Mouse (Mus musculus) ZHBTc4 (cell line): Measurements from ENCODE around the gene Sugp2.
A peak's percentile ranks its signal among the peaks of the same experiment; 100 is the strongest.
"Not testable (repeated sequence)": the region's sequence is repeated elsewhere in the genome, so short reads cannot be mapped to it uniquely, and the experiment has no call there.

Experiments
- DNase-seq: peaks from one replicate; pipeline ENCODE4 v3.0.0-alpha.2; 2011; ENCODE audit warnings: low read depth, low spot score

Sugp2 gene

DNA sequence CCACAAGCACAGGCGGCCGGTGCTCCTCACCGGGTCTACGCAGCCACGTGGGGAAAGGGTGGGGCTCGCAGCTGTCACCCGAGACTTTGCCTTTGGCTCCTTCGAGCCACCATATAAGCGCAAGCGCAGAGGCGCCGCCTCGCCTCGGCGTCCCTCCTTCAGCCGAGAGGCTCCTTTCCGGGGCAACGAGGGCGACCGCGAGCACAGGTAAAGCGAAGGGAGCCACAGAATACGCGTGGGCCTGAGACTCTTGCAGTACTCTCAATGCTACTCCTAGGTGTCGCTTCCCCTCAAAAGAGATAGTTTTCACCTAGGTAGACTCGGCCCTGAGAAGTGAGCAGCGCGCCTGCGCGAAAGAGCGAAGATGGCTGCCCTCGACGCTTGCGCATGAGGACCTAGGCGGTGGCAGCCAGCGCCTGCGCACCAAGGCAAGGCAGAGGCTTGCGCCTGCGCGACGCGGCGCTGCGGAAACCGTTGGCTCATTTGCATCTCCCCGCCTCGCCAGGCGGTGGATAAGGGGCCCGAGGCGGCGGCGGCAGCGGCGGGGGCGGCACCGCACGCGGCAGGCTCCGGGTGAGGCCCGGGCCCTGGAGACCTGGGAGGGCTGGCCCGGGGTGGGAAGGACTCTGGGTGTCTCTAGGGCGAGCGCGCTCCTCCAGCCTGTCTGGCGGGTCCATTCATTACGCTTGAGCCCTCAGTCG lies at the start of gene Sugp2, which contains the start of gene Armc6:
Gene Sugp2, plus strand, starts transcription at position 147 of the 701 bp plus-strand sequence.
Gene Armc6, minus strand, starts transcription at position 387 of the 701 bp plus-strand sequence.
- DNase-seq = peak; percentile 99

DNA sequence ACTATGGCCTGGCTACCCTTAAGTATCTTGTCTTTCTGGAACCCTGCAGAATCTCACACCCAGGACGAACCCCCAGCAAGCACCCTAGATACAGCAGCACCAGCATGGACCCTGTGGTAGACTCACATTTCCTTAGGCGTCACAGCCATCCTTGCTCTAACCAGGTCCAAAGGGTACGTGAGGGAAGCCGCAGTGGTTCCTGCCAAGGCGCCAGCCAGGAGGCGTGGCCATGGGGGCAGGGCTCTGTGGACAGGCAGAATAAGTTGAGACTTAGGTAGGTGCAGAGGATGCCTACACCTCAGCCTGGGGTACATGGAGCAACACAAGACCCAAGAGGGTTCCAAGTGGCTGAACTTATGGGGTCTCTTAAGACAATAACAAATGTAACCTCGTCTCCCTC lies 45.3 kb upstream of the Sugp2 start:
- DNase-seq = no peak

DNA sequence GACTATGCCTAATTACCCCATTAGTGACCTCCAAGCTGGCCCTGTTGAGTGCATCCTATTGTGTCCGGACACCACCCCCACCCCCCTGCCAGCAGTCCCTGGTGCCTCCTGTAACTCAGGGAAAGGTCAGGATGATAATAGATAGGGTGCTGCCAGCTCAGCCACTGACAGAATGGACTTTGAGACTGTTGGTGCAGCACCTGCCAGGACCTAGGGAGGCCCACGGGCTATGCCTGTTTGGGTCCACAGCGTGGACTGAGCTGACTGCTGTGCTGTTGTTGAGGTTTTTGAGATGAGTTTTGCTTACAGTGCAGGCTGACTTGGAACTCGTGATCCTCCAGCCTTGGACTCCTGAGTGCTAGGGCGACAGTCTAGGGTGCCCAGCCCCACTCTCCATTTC lies 40.8 kb upstream of the Sugp2 start:
- DNase-seq = no peak

DNA sequence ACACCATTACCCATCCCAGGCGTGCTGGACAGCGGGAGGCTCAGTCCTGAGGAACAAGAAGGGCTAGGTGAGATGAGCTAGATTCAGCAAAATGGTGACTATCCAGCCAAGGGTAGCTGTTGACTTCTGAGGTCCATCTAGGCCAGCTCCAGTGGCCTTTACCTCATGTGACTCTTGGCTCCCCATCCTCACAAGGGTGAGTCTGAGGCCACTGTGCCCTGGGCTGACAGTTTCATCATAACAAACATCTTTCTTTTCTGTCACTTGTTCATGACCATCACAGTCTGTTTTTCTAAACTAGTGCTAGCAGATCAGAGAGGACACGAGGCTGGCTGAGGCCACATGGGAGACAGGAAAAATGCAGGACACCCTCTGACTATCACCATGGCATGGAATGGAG lies 39.8 kb upstream of the Sugp2 start:
- no peak for DNase-seq

DNA sequence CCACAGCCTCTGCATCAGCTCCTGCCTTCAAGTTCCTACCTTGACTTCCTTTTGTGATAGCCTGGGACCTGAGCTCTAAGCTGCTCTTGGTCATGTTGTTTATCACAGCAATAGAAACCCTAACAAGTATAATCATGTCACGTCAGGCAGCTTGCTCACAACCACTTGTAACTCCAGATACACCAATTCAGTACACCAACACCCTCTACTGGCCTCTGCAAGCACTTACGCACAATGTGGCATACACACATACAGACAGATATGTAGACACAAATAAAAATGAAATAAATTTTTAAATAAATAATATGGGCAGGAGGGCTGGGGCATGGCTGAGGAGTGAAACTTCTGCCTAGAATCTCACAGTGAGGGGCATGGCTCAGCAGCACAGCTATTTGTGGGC lies 38.3 kb upstream of the Sugp2 start:
- DNase-seq = peak; percentile 35

DNA sequence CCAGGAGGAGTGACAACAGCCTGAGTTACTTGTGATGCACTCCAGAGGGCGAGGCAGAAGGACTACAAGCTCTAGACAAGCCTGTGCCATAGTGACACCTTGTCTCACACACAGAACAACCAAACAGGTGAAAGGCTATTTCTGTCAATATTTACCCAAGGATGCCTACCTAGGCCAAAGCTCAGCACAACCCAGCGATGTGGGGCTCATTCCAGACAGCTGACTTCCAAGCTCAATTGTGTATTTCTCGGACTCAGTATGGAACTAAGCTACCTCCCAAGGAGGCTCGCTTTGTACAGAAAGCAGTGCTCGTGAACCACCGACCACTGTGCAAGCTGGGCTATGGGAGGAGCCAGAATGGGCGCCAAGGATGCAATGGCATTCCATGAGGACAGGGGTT lies 36.4 kb upstream of the Sugp2 start:
- DNase-seq = no peak

DNA sequence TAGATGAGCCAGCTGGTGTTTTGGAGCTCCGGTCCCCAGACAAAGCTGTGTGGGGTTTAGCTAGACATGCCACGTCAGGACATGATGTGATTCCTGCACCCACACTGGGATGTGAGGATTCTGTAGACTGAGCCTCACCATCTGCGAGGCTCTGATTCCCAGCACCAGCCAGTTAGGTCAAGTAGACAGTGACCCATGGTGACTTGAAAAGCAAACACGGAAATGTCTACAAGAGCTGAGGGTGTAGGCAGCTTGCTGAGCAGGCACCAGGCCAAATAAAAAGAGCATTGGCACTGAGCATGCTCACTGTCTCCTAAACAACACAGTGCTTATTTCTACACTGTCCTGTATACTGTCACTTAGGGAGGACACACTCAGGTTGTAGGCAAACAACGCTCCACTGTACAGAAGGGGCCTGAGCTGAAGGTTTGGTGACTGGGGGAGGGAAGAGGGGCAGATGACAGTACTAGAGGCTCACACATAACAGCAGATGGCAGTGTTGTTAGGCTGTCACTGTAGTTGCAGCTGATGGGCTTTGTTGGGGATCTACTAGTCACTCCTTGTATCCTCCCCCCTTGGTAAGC lies 33.8 kb upstream of the Sugp2 start:
- DNase-seq = no peak

DNA sequence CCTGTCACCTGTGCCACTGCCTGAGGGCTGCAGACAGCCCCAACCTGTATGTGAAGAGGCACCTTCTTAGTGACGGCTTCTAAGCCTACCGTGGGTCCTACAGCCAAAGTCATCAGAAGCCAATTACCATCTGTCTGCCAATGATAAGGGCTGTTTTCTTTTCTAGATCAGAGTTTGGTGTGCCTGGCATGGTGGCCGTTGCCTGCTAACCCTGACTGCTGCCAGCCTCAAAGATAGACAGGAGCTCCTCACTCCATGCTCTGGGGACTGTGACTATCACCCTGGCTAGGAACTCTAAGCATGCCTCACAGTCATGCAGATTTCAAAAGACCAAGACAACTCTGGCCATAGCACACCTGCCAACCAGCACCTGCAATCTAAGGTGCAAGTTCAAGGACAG lies 32.6 kb upstream of the Sugp2 start:
- no peak for DNase-seq

DNA sequence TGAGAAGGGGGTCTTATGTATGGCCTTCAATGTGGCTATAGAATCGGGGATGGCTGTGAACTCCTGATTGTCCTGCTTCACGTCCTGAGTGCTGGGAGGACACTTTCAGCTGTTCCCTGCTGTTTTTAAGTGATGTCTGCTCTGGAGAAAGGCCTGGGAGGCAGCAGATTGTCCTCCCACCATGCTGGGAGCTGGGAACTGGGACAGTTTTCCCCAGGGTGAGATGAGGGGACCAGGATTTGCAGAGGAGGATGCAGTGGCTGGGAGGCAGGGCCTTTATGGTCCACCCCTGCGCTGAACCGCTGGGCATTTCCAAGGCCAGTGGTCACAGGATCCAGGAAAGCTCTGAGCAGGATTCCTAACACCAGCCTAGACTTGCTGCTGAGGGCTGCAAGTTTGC lies 31.0 kb upstream of the Sugp2 start:
- DNase-seq = no peak

DNA sequence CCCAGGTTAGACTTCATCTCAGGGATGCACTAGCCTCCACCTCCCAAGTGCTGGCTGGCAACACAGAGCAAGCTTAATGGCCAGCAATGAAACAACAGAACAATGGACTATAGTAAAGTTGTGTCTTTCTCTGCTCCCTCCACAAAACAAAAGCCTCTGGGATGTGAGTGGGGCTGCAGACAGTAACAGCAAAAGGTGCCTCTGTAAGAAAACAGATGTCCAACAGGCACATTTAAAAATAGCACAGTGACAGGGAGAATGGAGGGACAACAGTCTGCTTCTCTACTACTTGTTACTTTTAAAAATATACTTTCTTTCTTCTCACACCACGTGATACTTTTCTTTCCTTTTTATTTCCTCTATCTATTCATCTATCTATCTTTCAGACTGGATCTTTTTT lies 29.3 kb upstream of the Sugp2 start:
- DNase-seq = no peak

DNA sequence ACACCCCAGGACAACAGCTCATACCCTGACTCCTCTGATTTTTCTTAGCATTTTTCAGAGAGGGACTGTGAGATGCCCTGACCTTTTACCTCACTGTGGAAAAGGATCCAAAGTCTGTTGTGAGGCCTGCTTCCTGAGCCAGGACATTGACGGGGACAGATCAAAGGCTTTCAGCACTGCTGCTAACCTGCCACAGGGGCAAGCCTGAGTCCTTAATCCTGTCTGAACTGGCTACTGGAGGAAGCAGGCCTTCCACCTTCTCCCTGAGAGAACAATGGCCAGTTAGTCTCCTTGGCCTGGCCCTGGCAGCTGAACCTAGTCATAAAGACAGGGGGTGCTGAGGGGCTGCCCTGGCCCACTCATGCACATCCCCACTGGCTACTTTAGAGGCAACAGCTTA lies 25.9 kb upstream of the Sugp2 start:
- DNase-seq = peak; percentile 73

DNA sequence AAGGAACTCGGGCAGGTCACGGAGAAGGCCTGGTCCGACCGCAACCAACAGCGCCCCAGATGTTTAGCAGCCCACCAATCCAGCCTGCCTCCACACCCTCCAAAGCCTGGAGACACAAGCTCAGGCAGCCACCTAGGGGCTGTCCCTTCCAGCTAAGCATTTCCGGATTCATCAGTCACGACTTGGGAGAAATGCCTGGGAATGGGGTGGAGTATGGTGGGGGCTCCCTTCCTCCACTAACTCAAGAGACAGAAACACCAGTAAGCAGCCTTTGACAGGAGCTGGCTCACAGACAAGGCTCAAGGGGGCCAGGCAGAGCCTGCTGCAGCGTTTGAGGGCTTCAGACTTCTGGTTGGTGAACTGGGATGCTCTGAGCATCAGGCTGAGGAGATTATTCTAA lies 23.5 kb upstream of the Sugp2 start:
- peak; percentile 59 for DNase-seq

DNA sequence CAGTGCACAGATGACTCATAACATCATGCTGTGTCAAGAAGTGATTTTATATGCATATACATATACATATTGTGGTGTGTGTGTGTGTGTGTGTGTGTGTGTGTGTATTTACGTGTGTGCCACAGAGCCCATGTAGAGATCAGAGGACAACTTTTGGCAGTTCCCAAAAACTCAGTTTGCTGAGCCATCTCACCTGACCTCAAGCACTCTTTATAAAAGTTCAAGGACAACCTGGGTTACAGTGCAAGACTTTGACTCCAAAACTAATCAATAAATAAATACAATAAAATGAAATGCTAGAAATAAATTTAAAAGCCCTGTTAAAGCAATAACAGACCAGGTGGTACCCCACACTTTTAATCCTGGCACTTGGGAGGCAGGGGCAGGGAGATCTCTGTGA lies 22.8 kb upstream of the Sugp2 start:
- no peak for DNase-seq

DNA sequence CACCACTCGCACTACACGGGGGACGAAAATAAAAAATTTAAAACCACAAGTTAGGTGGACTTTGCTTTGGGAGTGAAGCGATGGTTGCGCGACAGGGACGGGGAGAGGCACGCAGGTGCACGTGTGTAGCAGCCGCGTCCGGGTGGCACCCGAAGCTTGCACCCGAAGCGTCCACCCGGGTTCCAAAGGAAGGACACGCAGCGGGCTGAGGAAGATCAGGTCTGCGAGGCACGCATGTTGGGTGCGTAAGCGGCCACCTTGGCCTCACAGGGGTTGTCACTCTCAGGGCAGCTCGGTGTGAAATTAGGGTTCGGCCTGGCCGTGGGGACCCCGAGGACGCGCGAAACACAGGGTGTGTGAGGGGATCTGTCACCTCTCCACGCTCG lies 22.3 kb upstream of the Sugp2 start:
- no peak for DNase-seq

DNA sequence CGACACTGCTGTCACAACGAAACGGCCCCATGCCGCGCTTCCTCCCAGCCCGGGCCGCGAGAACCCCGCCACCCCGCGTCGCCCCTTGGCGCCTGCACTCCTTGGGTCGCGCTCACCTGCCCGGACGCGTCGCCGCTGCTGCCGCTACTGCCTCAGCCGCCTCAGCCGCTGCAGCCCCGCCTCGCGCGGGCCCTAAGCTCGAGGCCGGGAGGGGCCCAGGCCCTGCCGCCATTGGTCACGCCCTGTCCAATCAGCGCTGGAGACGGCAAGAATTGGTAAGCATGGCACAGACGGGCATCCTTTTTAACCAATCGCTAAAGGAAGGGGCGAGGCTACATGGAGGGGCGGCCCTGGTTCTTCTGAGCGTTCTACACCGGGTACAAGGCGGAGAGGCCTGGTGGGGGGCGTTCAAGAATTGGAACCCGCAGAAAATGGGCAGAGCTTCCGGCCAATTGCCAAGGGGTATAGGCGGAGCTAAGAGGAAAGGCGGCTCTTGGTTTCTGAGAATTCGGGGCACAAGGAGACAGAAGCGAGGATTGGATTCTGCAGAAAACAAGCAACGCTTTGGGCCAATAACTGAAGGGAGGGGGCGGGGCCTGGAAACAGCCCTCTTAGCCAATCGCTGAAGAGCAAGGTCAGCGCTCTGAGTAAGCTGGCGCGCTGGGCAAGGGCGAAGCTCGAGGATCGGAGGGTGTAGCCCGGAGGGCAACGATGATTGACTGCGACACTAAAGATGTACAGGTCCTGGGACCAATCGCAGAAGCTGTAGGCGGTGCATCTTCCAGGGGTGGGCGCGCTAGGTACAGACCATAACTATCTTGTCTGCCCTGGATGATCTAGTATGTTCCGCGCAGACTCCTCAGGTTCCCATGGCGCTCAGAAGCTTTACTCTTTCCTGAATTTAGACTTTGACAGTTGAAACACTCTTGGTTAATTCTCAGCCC lies 21.6 kb upstream of the Sugp2 start, which contains the start of gene Slc25a42:
Gene Slc25a42, minus strand, starts transcription at position 194 of the 944 bp plus-strand sequence.
- DNase-seq = peak; percentile 100

DNA sequence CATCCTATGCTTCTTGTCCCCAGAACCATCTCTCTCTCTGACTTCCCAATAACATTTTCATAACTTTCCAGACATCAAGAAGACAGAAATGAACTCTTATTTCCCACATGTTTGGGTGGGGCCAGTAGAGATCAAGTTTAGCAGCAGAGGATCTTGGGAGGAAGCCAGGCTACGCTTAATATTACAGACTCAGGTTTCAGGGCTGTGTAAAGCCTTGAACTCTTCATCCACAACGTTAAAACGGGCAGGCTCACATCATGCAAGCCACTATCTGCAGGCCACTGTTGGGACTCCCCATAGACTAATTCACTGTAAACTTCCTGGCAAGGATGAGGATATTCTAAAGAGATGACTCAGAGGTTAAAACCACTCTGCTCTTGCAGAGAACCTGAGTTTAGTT lies 19.6 kb upstream of the Sugp2 start:
- DNase-seq = no peak

DNA sequence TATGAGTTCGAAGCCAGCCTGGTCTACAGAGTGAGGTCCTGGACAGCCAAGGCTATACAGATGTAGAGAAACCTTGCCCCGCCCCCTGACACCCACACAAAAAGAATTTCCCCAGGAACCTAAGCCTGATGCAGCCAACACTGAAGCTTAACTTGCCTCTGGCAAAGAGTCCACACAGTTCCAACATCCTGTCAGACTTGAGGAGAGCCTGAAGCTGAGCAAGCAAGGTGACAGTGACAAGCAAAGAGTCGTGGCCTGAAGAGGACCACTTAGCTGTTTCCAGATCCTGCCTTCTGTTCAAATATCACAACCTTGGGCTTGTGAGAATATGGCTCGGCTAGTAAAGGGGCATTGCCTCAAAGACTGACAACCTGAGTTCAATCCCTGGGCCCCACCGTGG lies 18.9 kb upstream of the Sugp2 start:
- DNase-seq = no peak

DNA sequence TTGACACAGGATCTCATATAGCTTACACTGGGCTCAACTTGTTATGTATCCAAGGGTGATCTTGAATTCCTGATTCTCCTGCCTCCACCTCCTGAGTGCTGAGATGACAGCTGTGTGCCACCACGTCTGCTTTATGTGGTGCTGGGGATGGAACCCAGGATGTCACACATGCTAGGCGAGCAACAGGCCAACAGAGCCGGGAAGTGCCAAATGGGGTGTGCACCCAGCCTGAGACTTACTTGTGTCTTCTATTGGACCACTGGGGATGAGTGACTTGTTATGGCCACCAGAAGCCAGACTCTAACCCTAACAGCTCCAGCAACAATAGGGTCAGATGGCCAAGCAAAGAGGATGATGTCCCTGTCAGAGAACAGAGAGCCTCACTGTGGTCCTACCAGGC lies 17.9 kb upstream of the Sugp2 start:
- DNase-seq = not testable (repeated sequence)

DNA sequence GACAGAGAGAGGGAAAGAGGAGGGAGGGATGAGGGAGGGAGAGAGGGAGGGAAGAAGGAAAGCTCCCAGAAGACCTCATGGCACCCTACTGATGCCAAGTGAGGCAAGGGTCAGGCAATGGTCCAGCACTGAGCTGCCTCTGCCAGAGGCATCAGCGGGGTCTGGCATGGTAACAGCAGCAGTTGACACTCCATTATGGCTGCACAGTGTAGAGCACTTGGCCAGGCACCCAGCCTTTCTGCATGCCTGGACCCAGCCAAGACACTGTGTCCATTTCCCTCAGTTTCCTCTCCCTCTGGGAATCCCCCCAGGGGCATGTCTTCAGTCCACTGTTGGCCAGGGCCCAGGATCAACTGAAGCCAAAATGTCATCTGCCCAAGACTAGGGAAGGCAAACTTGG lies 17.5 kb upstream of the Sugp2 start:
- no peak for DNase-seq

DNA sequence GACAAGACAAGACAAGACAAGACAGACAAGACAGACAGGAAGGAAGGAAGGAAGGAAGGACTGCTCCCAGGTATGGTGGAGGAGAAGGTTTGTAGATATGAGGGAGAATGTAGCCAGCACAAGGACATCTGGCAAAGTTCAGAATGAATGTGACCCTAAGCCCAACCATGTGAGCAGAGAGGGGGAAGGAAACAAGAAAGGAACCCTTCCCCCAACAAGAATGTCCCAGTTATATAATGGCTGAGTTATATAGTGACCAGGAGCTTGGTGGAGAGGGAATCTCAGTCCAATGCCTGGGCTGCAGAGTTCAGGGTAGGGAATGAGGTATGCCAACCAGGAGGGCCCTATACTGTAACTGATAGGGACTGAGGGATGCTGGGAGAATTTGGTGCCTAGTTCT lies 16.6 kb upstream of the Sugp2 start:
- no peak for DNase-seq

DNA sequence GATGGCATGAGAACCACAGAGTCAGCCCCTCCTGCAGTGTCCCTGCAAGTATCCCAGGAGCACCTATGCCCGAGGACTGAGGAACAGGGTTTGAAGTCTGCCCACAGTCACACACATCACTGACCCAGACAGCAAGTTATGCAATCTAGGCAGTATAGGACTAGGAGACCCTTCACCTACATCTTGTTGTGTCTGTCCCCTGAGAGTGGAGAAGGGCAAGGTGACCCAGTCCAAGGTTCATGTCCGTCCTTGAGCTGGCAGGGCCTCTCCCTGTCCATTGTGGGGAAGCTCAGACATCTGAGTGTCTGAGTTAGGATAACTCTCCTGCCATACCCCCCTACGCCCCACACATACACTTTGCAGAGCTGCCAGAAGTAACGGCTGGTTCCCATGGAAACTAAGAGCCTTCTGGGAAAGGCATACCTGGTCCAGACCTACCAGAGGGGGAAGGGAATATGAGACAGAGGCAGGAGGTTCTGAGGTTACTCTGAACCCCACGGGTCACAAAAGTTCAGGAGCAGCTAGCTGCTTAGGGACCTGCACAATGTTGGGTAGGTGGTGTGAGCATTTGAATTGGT lies 14.8 kb upstream of the Sugp2 start:
- no peak for DNase-seq

DNA sequence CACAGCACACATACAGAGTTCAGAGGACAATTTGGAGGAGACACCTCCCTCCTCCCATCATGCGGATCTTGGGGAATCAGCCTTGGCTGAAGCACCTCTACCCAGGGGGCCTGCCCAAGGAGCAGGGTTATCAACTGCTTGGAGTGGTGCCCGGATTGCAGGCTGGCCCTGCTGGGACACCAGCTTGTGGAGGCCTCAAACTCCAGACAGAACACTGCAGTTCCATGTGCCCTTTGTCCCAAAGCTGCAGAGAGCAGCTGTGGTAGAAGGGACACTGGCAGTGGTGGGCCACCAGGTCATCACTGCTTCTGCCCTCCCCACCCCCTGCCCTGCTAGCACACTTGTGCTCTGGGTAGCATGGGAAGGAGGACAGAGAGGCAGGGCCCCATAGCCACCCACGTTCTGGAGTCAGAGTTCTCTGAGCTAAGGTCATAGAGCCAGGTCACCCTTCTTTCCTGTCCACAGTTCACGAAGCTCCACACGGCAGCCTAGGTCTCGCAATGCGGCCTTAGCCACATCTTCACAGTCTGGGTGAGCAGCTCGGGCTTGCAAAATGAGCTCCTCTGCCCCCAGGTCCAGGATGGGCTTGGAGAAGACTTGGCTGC lies 13.7 kb upstream of the Sugp2 start:
- no peak for DNase-seq
